Mouse (Mus musculus) layer of hippocampus, adult 2 months (tissue): ENCODE data around the gene Med13l. TPM values are rescaled to one million over a fixed set of nuclear protein-coding genes. Genes with fewer than 3 reads are reported as not detected.
A peak's percentile ranks its signal among the peaks of the same experiment; 100 is the strongest.

Source experiments
- DNase-seq, 2 experiments: peaks; one replicate each; pipeline ENCODE4 v3.0.0; 2022; ENCODE audit warnings: low spot score in 2 of 2
- H3K27ac ChIP-seq: fragments of 200-600 bp; 2 replicates; pipeline ENCODE4 v1.8.1; 2022
- H3K4me3 ChIP-seq: fragments of 200-600 bp; 2 replicates; pipeline ENCODE4 v1.8.1; 2022; ENCODE audit warnings: mild to moderate bottlenecking
- CTCF ChIP-seq: fragments of 200-600 bp; conservative IDR thresholded peaks from 2 replicates; pipeline ENCODE4 v1.8.1; 2022; ENCODE audit warnings: antibody characterized with exemption, mild to moderate bottlenecking, moderate library complexity
- total RNA-seq, 2 experiments: library from RNA; stranded (reverse); gene quantifications; 2 replicates each; pipeline ENCODE4 v1.2.3; 2021

The Med13l gene
- total RNA-seq, 2 experiments from 2014 or later: 121 to 128 TPM

DNA sequence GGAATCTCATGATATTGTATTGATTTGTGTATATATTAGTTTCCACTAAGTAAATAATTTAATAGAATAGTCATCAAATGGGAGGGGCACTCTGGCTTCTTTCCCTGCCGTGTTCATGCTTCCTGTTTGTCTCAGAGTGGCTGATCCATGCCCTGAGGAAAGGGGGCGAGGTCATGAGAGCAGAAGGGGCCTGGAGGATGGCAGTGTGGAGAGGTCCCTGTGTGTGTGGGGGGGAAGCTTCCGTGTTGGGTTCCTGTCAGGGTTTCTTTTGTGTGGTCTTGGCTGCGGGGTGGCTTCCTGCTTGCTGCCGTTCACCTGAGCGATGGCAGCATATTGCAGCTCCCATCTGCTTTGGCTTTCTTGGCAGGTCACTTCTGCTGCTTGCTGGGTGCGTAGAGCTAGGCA, 149.4 kb downstream of the Med13l start:
- DNase-seq: no peak
- TF ChIP-seq CTCF: no peak
- no peak overlapping the region for H3K27ac ChIP-seq
- no peak overlapping the region for H3K4me3 ChIP-seq

- H3K4me3 ChIP-seq: no peak overlapping the region
- DNase-seq: no peak
- no peak overlapping the region for H3K27ac ChIP-seq
- no peak for TF ChIP-seq CTCF
Measured at GRCm38 (mm10) chr5:118715518-118715917, 155.0 kb downstream of the Med13l start.

DNA sequence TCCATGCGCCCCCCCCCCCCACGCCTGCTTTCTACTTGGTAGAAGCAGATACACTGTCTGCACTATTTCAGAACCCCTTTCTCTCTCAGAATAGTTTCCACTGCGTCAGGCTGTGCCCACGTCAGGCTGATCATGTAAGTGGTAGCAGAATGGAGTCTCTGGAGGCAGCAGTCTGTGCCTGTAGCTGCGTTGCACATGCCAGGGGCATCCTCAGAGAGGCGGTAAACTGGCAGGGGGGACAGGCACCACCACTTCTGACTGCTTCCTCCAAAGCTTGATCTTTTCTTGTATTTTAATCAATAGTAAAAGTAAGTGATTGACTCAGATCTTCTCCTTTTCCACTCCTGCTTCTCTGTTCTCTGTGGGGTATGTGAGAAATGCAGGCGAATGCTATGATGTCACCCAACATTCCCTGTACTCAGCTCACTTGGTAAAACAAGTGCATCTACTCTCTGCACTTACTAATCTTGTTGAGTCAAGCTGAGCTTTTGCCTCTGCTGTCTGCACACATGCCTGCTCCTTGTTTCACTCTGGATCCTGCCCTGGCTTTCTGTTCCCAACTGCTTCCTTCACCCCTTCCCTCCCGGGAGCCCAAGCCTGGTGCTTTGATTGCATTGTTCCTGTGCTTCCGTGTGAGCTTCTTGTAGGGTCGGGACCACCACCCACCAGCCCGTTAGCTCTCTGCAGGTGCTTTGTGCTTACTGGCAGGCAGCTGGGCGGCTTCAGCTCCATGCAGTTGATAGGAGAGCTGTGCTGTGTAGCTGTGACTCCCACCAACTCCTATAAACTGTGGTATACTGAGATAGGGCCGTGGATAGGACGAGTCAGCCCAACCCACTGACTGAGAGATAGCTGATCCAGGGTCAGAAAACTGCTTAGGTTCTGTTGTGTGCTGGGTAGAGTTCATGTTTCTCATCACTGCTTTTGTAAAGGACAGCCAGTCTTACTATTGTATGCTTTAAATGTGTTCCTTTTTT, 156.1 kb downstream of the Med13l start:
- Histone ChIP-seq H3K4me3 (no peak overlapping the region), H3K27ac (peak overlapping the region; percentile 46; the same call in 1 of the 2 replicates)
- DNase-seq: peak; percentile 39 to 42
- TF ChIP-seq CTCF: peak; percentile 33; the same call in 1 of the 2 replicates

- Histone ChIP-seq H3K4me3 (no peak overlapping the region), H3K27ac (no peak overlapping the region)
- DNase-seq: no peak
- TF ChIP-seq CTCF: no peak
Measured at GRCm38 (mm10) chr5:118717456-118717855, 157.0 kb downstream of the Med13l start.

GRCm38 (mm10) chr5:118718070-118718469, 157.6 kb downstream of the Med13l start:
- DNase-seq: no peak
- no peak overlapping the region for H3K4me3 ChIP-seq

GRCm38 (mm10) chr5:118721416-118721815, 160.9 kb downstream of the Med13l start:
- TF ChIP-seq CTCF: no peak
- Histone ChIP-seq H3K27ac (no peak overlapping the region), H3K4me3 (no peak overlapping the region)
- no peak for DNase-seq

More at GRCm38 (mm10) chr5:118718070-118718469, 157.6 kb downstream of the Med13l start:
- no peak for TF ChIP-seq CTCF
- no peak overlapping the region for H3K27ac ChIP-seq

- no peak overlapping the region for H3K27ac ChIP-seq
- TF ChIP-seq CTCF: no peak
- H3K4me3 ChIP-seq: no peak overlapping the region
- no peak for DNase-seq
Measured at GRCm38 (mm10) chr5:118721848-118722247, 161.4 kb downstream of the Med13l start.

DNA sequence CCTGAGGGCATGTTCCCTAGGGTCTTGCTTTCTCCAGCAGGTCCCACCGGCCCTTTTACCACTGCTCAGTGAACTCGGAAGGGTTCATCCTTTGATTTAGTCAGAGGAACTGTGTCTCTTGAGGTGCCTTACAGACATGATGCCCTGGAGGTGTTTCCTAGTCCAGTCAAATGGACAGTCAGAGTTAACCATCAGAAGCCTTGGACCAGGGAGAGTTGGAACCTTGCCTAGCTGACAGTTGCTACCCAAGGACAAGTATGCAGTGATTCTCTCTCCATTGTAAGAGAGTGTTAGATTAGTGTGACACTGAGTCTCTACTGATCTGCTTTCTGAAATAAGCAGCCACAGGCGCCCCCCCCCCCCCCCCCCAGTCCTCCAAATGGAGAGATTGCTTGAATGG, 162.0 kb downstream of the Med13l start:
- DNase-seq: no peak
- no peak overlapping the region for H3K27ac ChIP-seq
- H3K4me3 ChIP-seq: no peak overlapping the region
- no peak for TF ChIP-seq CTCF

DNA sequence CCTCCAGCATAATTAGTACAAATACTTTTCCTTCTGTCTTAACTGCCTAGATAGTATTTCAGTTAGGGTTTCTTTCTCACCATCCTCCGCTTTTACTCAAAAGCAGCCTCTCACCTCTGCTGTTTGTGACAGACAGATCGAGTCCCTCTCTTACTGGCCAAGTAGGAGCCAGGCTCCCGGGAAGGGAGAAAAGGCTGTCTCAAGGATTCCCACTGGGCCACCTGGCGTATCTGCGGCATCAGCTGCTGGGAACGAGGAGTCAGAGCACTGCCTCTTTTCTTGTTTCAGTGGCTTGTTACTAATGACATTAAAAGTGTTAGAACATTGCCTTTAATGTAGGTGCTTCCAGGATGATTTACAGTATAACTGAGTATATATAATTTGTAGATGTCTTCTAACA, 164.9 kb downstream of the Med13l start:
- no peak for DNase-seq
- H3K27ac ChIP-seq: no peak overlapping the region
- H3K4me3 ChIP-seq: no peak overlapping the region
- no peak for TF ChIP-seq CTCF

DNA sequence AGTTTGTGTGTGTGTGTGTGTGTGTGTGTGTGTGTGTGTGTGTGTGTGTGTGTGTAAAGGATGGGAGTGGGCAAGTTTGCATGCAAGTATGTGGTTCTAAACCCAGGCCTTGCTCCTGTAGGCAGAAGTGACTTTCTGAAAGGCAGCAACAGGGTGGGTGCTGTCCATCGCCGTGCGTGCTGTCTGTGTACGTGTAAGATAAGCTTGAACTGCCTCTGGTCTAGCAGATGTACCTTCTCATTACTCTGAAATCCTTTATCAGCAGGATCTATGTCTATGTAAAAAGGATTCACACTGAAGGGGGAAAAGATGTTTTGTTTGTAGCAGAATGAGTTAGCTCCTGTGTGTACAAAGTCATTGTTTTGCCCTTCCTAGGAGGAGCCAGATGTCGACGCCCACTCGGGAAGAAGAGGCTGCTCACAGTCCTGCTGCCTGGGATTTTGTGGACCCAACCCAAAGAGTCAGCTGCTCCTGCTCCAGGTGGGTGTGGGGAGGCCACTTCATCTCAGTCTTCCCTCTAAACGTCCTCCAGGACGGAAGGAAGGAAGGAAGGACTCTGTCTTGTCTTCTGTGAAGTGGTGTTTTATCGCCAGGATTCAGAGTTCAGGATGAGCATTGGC, 165.5 kb downstream of the Med13l start:
- Histone ChIP-seq H3K27ac (no peak overlapping the region), H3K4me3 (no peak overlapping the region)
- no peak for TF ChIP-seq CTCF
- no peak for DNase-seq

- TF ChIP-seq CTCF: no peak
- Histone ChIP-seq H3K4me3 (no peak overlapping the region), H3K27ac (no peak overlapping the region)
- no peak for DNase-seq
Measured at GRCm38 (mm10) chr5:118727336-118727735, 166.9 kb downstream of the Med13l start.

DNA sequence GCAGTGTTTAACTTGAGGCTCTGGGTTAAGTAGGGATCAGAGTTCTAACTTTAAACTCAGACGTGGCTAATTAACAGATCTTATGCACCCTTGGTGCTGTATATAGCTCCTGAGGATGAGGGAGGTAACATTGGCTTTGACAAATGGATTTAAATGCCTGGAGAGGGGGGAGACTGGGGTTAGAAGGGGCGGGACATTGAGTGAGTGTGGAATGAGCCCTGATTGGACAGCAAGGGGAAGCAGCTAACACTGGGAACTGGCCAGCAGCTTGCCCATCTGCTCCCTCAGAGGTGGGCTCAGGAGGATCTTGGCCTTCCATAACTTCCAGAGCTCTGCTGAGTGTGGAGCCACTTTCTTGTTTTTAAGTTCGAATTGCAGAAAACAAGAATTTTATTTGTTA, 171.7 kb downstream of the Med13l start:
- Histone ChIP-seq H3K27ac (no peak overlapping the region), H3K4me3 (no peak overlapping the region)
- no peak for DNase-seq
- TF ChIP-seq CTCF: no peak

GRCm38 (mm10) chr5:118732651-118733050, 172.2 kb downstream of the Med13l start:
- no peak for TF ChIP-seq CTCF
- Histone ChIP-seq H3K27ac (no peak overlapping the region), H3K4me3 (no peak overlapping the region)
- DNase-seq: no peak

DNA sequence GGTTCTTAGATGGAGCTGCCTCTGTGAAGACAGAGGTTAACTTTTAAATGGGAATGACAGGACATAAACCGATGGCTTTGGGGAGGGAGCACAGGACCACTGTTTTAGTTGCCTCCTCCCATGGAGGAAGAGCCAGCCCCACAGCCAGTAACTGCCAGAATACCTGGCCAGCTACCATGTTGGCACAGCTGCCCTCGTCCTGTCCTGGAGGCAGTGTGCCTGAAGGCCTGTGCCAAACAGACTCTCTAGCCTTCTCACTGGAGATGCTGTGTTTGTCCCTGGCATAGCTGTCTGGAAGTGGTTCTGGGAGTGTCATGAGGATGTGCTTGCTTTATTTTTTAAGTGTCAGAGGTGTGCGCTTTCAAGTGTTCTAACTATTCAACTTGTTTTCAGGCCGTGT, 173.1 kb downstream of the Med13l start:
- Histone ChIP-seq H3K27ac (no peak overlapping the region), H3K4me3 (no peak overlapping the region)
- DNase-seq: no peak
- TF ChIP-seq CTCF: no peak
